ENCODE assay signal across 32 mouse cellular contexts in the genomic region with DNA sequence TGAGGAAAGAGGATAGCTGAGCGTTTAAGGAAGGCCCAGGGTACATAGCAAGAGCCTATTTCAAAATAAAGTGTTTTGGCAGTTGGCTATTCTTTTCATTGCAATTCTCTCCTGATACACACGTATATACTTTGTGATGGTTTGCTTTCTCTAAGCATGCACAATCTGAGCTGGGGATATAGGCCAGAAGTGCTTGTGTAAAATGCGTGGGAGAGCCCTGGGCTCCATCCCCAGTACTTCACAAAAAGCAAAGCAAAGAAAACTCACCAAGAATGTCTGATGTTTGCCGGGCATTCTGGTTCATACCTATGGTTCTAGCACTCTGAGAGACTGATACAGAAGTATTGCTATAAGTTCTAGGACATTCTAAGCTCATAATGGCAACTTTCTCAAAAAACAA. TPM values are rescaled to one million over a fixed set of nuclear protein-coding genes. Genes with fewer than 3 reads are reported as not detected.
DNase-seq lines count a peak whose midpoint lies in the region; ATAC-seq lines count a peak whose summit lies in the region.
"Had no signal": no experiment of that assay in that cellular context is flagged by ENCODE, and none has a peak within 500 bp of the region (broad histone marks: within the 10 kb centered on the region; RNA-seq: fewer than 3 reads in every experiment).

No protein-coding gene starts in this region.

- WGBS in heart, embryonic 10.5 days = 67% methylated on average over 4 of the region's 4 CpGs

- no peak overlapping the region for H3K27ac ChIP-seq in heart, embryonic 10.5 days
- H3K27ac ChIP-seq: embryonic facial prominence, embryonic 13.5 days; embryonic facial prominence, embryonic 15.5 days; forebrain, embryonic 10.5 days; forebrain, embryonic 12.5 days had no signal

- H3K9me3 ChIP-seq in heart, embryonic 10.5 days = no peaks in the 10 kb centered on the region
- H3K9me3 ChIP-seq: embryonic facial prominence, embryonic 13.5 days; embryonic facial prominence, embryonic 15.5 days; forebrain, embryonic 10.5 days; forebrain, embryonic 12.5 days; G1E had no signal

- H3K36me3 ChIP-seq in heart, embryonic 10.5 days = peaks cover 11% of the 10 kb centered on the region

- peaks cover 25% of the 10 kb centered on the region for H3K4me1 ChIP-seq in heart, embryonic 10.5 days

- no peak overlapping the region for H3K4me3 ChIP-seq in heart, embryonic 10.5 days
- H3K4me3 ChIP-seq: embryonic facial prominence, embryonic 13.5 days; embryonic facial prominence, embryonic 15.5 days; erythroblast, embryonic 14.5 days; forebrain, embryonic 10.5 days; forebrain, embryonic 12.5 days had no signal

- peaks cover 22% of the 10 kb centered on the region; the same call in 1 of the 2 replicates for H3K27me3 ChIP-seq in heart, embryonic 10.5 days (ENCODE audit: insufficient read depth, poor library complexity, severe bottlenecking)
- H3K27me3 ChIP-seq: Patski had no signal

- peak; percentile 83 for ATAC-seq in frontal cortex, adult (ENCODE audit: low TSS enrichment)
- ATAC-seq: activated CD4-positive, CD25-positive, alpha-beta regulatory T cell, adult 4 months; CD4-positive, CD25-positive, alpha-beta regulatory T cell, adult 4 months; forebrain, embryonic 14.5 days; forebrain, embryonic 16.5 days; Patski had no signal

- DNase-seq in frontal cortex, postnatal 10 days (ENCODE audit: low spot score in 2 of 2) = no peak
- DNase-seq in heart, embryonic 10.5 days (ENCODE audit: low spot score) = peak; percentile 42
- no peak for DNase-seq in heart, adult 18-20 months
- peak; percentile 51 for DNase-seq in brain, adult 2 months (ENCODE audit: low read depth, low spot score)
- DNase-seq in left cerebral cortex, adult 11 months (ENCODE audit: low spot score) = no peak
- DNase-seq: adrenal gland, adult 8-10 months; adrenal gland, postnatal 14 days; adrenal gland, postnatal 36 days; B cell, adult 2 months; cerebellum, adult 11 months; cerebellum, adult 18-20 months; cerebellum, adult 8-10 months; cerebellum, adult 9-11 months; cerebellum, postnatal 14 days; cerebellum, postnatal 36 days; embryo, embryonic 11 days had no signal

RNA-seq across cellular contexts. Expression of a gene that starts 3.7 kb away (rescaled TPM):
- polyA plus RNA-seq in heart, embryonic 10.5 days (2016; fragmentation: Nextera tagmentation; extraction: Ambion mirVana) = 1.4 and 1.6 TPM in 2 replicates
- under 1 TPM; 0.15 to 0.32 TPM for total RNA-seq in heart, adult 18-20 months (2021)
- total RNA-seq: common myeloid progenitor, adult 5-6 weeks had no signal
- polyA plus RNA-seq: erythroblast, embryonic 14.5 days; G1E had no signal

RNA-seq across cellular contexts. Expression of a gene that starts 5.1 kb away (rescaled TPM):
- 4.8 and 8.7 TPM in 2 replicates for polyA plus RNA-seq in heart, embryonic 10.5 days (2016; fragmentation: Nextera tagmentation; extraction: Ambion mirVana)
- 1 to 10 TPM; 3.2 to 4.2 TPM for total RNA-seq in heart, adult 18-20 months (2021)

RNA-seq across cellular contexts. Expression of a gene that starts 10.8 kb away (rescaled TPM):
- polyA plus RNA-seq in heart, embryonic 10.5 days (2016; fragmentation: Nextera tagmentation; extraction: Ambion mirVana) = 0.07 and 0.16 TPM in 2 replicates
- total RNA-seq in heart, adult 18-20 months (2021) = not detected
- total RNA-seq: adrenal gland, adult 18-20 months; adrenal gland, adult 8-10 months; adrenal gland, postnatal 14 days; adrenal gland, postnatal 36 days; CH12.LX; common myeloid progenitor, adult 5-6 weeks had no signal
- polyA plus RNA-seq: activated CD4-positive, CD25-positive, alpha-beta regulatory T cell, adult 4 months; CD4-positive, CD25-positive, alpha-beta regulatory T cell, adult 4 months; embryonic facial prominence, embryonic 11.5 days; erythroblast, embryonic 14.5 days; forebrain, embryonic 14.5 days; G1E had no signal

RNA-seq across cellular contexts. Expression of a gene that starts 10.8 kb away (rescaled TPM):
- polyA plus RNA-seq in heart, embryonic 10.5 days (2016; fragmentation: Nextera tagmentation; extraction: Ambion mirVana) = 11.1 and 18.0 TPM in 2 replicates
- total RNA-seq in heart, adult 18-20 months (2021) = under 1 TPM in 1 of 2 experiments, not detected in 1; 0.15 TPM
- total RNA-seq: CH12.LX, G1E had no signal
- polyA plus RNA-seq: activated CD4-positive, CD25-positive, alpha-beta regulatory T cell, adult 4 months; G1E had no signal

RNA-seq across cellular contexts. Expression of a gene that starts 11.1 kb away (rescaled TPM):
- 4.1 and 4.2 TPM in 2 replicates for polyA plus RNA-seq in heart, embryonic 10.5 days (2016; fragmentation: Nextera tagmentation; extraction: Ambion mirVana)
- total RNA-seq in heart, adult 18-20 months (2021) = not detected
- total RNA-seq: adrenal gland, postnatal 36 days; CH12.LX had no signal
- polyA plus RNA-seq: G1E had no signal

Comparison
In these comparisons a context has a peak if more than half of its experiments do, and no peak if none do; other contexts are left out.
1. DNase-seq: peak in heart, embryonic 10.5 days (single experiment) and brain, adult 2 months (single experiment); none in frontal cortex, postnatal 10 days (0 of 2), heart, adult 18-20 months (0 of 2) and left cerebral cortex, adult 11 months (single experiment).